Mouse (Mus musculus) forebrain, embryonic 13.5 days (tissue): ENCODE data around the gene Zfp120. TPM values are rescaled to one million over a fixed set of nuclear protein-coding genes. Genes with fewer than 3 reads are reported as not detected.

ENCODE experiments used
- polyA plus RNA-seq: library from polyadenylated mRNA; unstranded; fragments of >200 nt; fragmentation: Nextera tagmentation; extraction: Ambion mirVana; gene quantifications from 2 replicates; pipeline ENCODE4 v1.2.1, GENCODE M21; 2015

Gene Zfp120
- polyA plus RNA-seq, 1 experiment from 2014 or later, result 10.2 TPM

Other genes with a start within 250 kb of the Zfp120 start
- not detected in 2 replicates for gene Gm10770, start 43.0 kb upstream of the Zfp120 start, polyA plus RNA-seq
- gene Gm14139, start 45.0 kb upstream of the Zfp120 start, polyA plus RNA-seq, result not detected in 2 replicates
- 10.1 and 10.3 TPM in 2 replicates for gene Zfp937, start 81.4 kb upstream of the Zfp120 start, polyA plus RNA-seq
- 3.6 and 3.7 TPM in 2 replicates for gene Gm21994, start 118.9 kb upstream of the Zfp120 start, polyA plus RNA-seq
- 0.05 TPM in 1 of 2 replicates, not detected in the other for gene Gm14124, start 120.8 kb upstream of the Zfp120 start, polyA plus RNA-seq
- gene Gm10130, start 187.0 kb upstream of the Zfp120 start, polyA plus RNA-seq, result 1.2 and 1.6 TPM in 2 replicates
- 13.3 and 14.9 TPM in 2 replicates for gene 3300002I08Rik, start 226.1 kb upstream of the Zfp120 start, polyA plus RNA-seq